8 mouse cellular contexts compared by ENCODE assay signal in the genomic region with DNA sequence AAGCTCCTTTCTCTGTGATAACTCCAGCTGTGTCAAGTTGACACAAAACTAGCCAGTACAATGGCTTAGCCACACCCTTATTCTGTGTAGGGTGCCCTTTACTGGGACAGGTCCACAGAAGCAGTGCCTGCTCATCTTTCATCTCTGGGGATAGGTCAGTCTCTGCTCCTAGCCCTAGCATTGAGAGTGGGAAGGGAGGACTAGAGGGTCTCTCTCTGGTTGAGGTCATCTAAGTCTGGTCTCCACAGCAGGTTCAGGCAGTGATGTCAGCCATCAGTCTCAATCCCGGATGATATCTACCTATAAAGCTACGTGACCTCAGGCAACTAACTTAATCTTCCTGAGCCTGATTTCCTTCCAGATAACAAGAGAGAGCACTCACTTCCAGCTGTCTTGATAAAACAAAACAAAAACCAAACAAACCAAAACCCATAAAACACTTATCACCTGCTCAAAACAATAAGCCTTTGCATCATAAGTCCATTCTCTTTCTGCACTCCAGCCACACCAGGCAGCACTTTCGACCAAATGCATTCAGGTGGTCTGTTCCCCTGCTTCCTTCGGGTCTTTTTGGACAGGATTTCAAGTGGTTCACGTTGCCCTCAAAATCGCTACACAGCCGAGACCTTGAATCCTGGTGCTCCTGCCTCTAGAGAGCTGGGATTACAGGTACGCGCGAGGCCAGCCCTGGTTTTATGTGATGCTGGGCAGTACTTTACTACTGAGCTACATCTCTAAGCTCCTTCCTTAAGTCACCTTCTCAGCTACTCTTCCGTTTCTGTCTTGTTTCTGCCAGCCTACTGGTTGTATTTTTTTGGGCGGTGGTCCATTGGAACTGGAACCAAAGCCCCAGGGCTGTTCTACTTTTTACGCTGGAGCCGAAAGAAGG. TPM values are rescaled to one million over a fixed set of nuclear protein-coding genes. Genes with fewer than 3 reads are reported as not detected.
DNase-seq lines count a peak whose midpoint lies in the region; ATAC-seq and TF ChIP-seq lines count a peak whose summit lies in the region.

No protein-coding gene starts in this region.

- peak; percentile 34 for DNase-seq in adrenal gland, postnatal 14 days
- DNase-seq in adrenal gland, postnatal 4 days (ENCODE audit: low spot score in 2 of 2), result no peak
- no peak for DNase-seq in testis, postnatal 14 days (ENCODE audit: low spot score)
- DNase-seq in limb, embryonic 14.5 days (ENCODE audit: low spot score), result no peak
- no peak for DNase-seq in gastrocnemius, adult 18-20 months (ENCODE audit: low spot score)
- DNase-seq in right cerebral cortex, postnatal 25 days, result no peak

- H3K4me2 ChIP-seq in limb, embryonic 14.5 days (replicated peaks; ENCODE audit: low read depth, low read length, severe bottlenecking), result peak overlapping the region; percentile 61
- peak overlapping the region; percentile 62 for H3K4me2 ChIP-seq in stomach, embryonic 15.5 days

- peaks cover 7% of the 10 kb centered on the region for H3K4me1 ChIP-seq in testis, adult 2 months (ENCODE audit: control insufficient read depth, insufficient read depth, low read length)
- H3K4me1 ChIP-seq in limb, embryonic 14.5 days (ENCODE audit: control insufficient read depth, insufficient read depth, low read length), result peaks cover 16% of the 10 kb centered on the region
- H3K4me1 ChIP-seq in stomach, embryonic 15.5 days, result peaks cover 15% of the 10 kb centered on the region

- no peak; the same call in 1 of the 2 replicates for ATAC-seq in limb, embryonic 14.5 days (ENCODE audit: low FRiP score, low read depth)
- ATAC-seq in stomach, embryonic 15.5 days (ENCODE audit: insufficient read depth, low FRiP score, low read depth), result peak; percentile 11

- H3K9me3 ChIP-seq in limb, embryonic 14.5 days (ENCODE audit: control insufficient read depth, low read length), result no peaks in the 10 kb centered on the region
- H3K9me3 ChIP-seq in stomach, embryonic 15.5 days, result no peaks in the 10 kb centered on the region

- peak overlapping the region; percentile 51 for H3K9ac ChIP-seq in limb, embryonic 14.5 days (ENCODE audit: low read depth, low read length, severe bottlenecking)
- 0 out of 2 replicates have a peak overlapping the region, but pooled peaks have one; percentile 14 for H3K9ac ChIP-seq in stomach, embryonic 15.5 days

- H3K36me3 ChIP-seq in testis, adult 2 months (ENCODE audit: control insufficient read depth, insufficient read depth, low read length), result no peaks in the 10 kb centered on the region
- peaks cover 15% of the 10 kb centered on the region for H3K36me3 ChIP-seq in limb, embryonic 14.5 days (ENCODE audit: control insufficient read depth, insufficient read depth, low read length)
- 0 out of 2 replicates have a peak, but pooled peaks cover 4% of the 10 kb centered on the region for H3K36me3 ChIP-seq in stomach, embryonic 15.5 days

- peak overlapping the region; percentile 25; the same call in 1 of the 2 replicates for H3K27ac ChIP-seq in testis, adult 2 months (ENCODE audit: control insufficient read depth, insufficient read depth, low read depth, low read length)
- H3K27ac ChIP-seq in limb, embryonic 14.5 days (replicated peaks; ENCODE audit: low read depth, low read length), result peak overlapping the region; percentile 90
- H3K27ac ChIP-seq in stomach, embryonic 15.5 days, result peak overlapping the region; percentile 75

- H3K27me3 ChIP-seq in testis, adult 2 months (ENCODE audit: control insufficient read depth, insufficient read depth, low read length), result no peaks in the 10 kb centered on the region
- no peaks in the 10 kb centered on the region for H3K27me3 ChIP-seq in limb, embryonic 14.5 days (ENCODE audit: control insufficient read depth, insufficient read depth, low read length)
- no peaks in the 10 kb centered on the region for H3K27me3 ChIP-seq in stomach, embryonic 15.5 days (replicated peaks)

- H3K4me3 ChIP-seq in testis, adult 2 months (ENCODE audit: control insufficient read depth, low read depth, low read length), result peak overlapping the region; percentile 73
- H3K4me3 ChIP-seq in limb, embryonic 14.5 days (replicated peaks; ENCODE audit: low read length), result peak overlapping the region; percentile 46
- H3K4me3 ChIP-seq in stomach, embryonic 15.5 days (replicated peaks), result peak overlapping the region; percentile 36

- no peak for TF ChIP-seq CTCF in testis, adult 2 months (IDR thresholded peaks at IDR 0.05; ENCODE audit: control insufficient read depth, insufficient read depth, insufficient replicate concordance, low read depth, low read length)

- 5% methylated on average over 14 of the region's 14 CpGs for WGBS in limb, embryonic 14.5 days
- WGBS in stomach, embryonic 15.5 days, result 4% methylated on average over 14 of the region's 14 CpGs

- no peak for TF ChIP-seq POLR2A in testis, adult 2 months (IDR thresholded peaks at IDR 0.05; ENCODE audit: control insufficient read depth, low read depth, low read length)
- no peak for TF ChIP-seq POLR2A in limb, embryonic 14.5 days (IDR thresholded peaks at IDR 0.05; ENCODE audit: borderline replicate concordance, extremely low read depth, insufficient read depth, insufficient read length)

RNA-seq across cellular contexts. Expression of gene Glis2, which starts 8.6 kb away (rescaled TPM):
- total RNA-seq in adrenal gland, postnatal 14 days (2021), result 23.7 and 25.1 TPM in 2 replicates
- total RNA-seq in adrenal gland, postnatal 4 days (2021), result 10 to 100 TPM; 66.0 to 77.7 TPM
- polyA plus RNA-seq in testis, adult 2 months (2012; rRNA removed), result 3.7 and 4.2 TPM in 2 replicates
- polyA plus RNA-seq in limb, embryonic 14.5 days (2012; rRNA removed), result 83.8 and 110 TPM in 2 replicates
- polyA plus RNA-seq in limb, embryonic 14.5 days (2014; fragmentation: Nextera tagmentation; extraction: Ambion mirVana), result 45.9 and 53.3 TPM in 2 replicates
- polyA plus RNA-seq in stomach, embryonic 15.5 days (2015; fragmentation: Nextera tagmentation; extraction: Ambion mirVana), result 27.9 and 30.6 TPM in 2 replicates
- total RNA-seq in gastrocnemius, adult 18-20 months (2021), result 1 to 10 TPM; 4.0 to 7.3 TPM

RNA-seq across cellular contexts. Expression of gene Tfap4, which starts 26.2 kb away (rescaled TPM):
- 5.7 and 9.2 TPM in 2 replicates for total RNA-seq in adrenal gland, postnatal 14 days (2021)
- total RNA-seq in adrenal gland, postnatal 4 days (2021), result 10 to 100 TPM; 16.6 to 19.2 TPM
- polyA plus RNA-seq in testis, adult 2 months (2012; rRNA removed), result 1.9 TPM in 2 replicates
- 29.9 and 31.5 TPM in 2 replicates for polyA plus RNA-seq in limb, embryonic 14.5 days (2012; rRNA removed)
- polyA plus RNA-seq in limb, embryonic 14.5 days (2014; fragmentation: Nextera tagmentation; extraction: Ambion mirVana), result 19.6 and 22.8 TPM in 2 replicates
- 20.3 and 22.4 TPM in 2 replicates for polyA plus RNA-seq in stomach, embryonic 15.5 days (2015; fragmentation: Nextera tagmentation; extraction: Ambion mirVana)
- 1 to 10 TPM; 2.7 to 2.9 TPM for total RNA-seq in gastrocnemius, adult 18-20 months (2021)

RNA-seq across cellular contexts. Expression of gene Pam16, which starts 38.9 kb away (rescaled TPM):
- total RNA-seq in adrenal gland, postnatal 14 days (2021), result 108 and 140 TPM in 2 replicates
- total RNA-seq in adrenal gland, postnatal 4 days (2021), result 10 to 100 TPM; 68.8 to 72.6 TPM
- polyA plus RNA-seq in testis, adult 2 months (2012; rRNA removed), result 104 and 114 TPM in 2 replicates
- polyA plus RNA-seq in limb, embryonic 14.5 days (2012; rRNA removed), result 72.7 and 80.1 TPM in 2 replicates
- 92.5 and 94.1 TPM in 2 replicates for polyA plus RNA-seq in limb, embryonic 14.5 days (2014; fragmentation: Nextera tagmentation; extraction: Ambion mirVana)
- 46.5 and 75.7 TPM in 2 replicates for polyA plus RNA-seq in stomach, embryonic 15.5 days (2015; fragmentation: Nextera tagmentation; extraction: Ambion mirVana)
- total RNA-seq in gastrocnemius, adult 18-20 months (2021), result 100 to 1,000 TPM; 108 to 113 TPM

RNA-seq across cellular contexts. Expression of gene Srl, which starts 44.3 kb away (rescaled TPM):
- 11.5 and 16.2 TPM in 2 replicates for total RNA-seq in adrenal gland, postnatal 14 days (2021)
- total RNA-seq in adrenal gland, postnatal 4 days (2021), result 10 to 100 TPM; 21.8 to 42.0 TPM
- 2.2 and 6.1 TPM in 2 replicates for polyA plus RNA-seq in testis, adult 2 months (2012; rRNA removed)
- polyA plus RNA-seq in limb, embryonic 14.5 days (2012; rRNA removed), result 40.7 and 44.2 TPM in 2 replicates
- polyA plus RNA-seq in limb, embryonic 14.5 days (2014; fragmentation: Nextera tagmentation; extraction: Ambion mirVana), result 47.3 and 53.7 TPM in 2 replicates
- 9.3 and 13.7 TPM in 2 replicates for polyA plus RNA-seq in stomach, embryonic 15.5 days (2015; fragmentation: Nextera tagmentation; extraction: Ambion mirVana)
- 1,000 to 10,000 TPM; 1,111 to 1,154 TPM for total RNA-seq in gastrocnemius, adult 18-20 months (2021)

RNA-seq across cellular contexts. Expression of gene Vasn, which starts 53.9 kb away (rescaled TPM):
- 11.4 and 14.9 TPM in 2 replicates for total RNA-seq in adrenal gland, postnatal 14 days (2021)
- 10 to 100 TPM; 15.7 to 18.8 TPM for total RNA-seq in adrenal gland, postnatal 4 days (2021)
- polyA plus RNA-seq in testis, adult 2 months (2012; rRNA removed), result 13.5 and 15.9 TPM in 2 replicates
- polyA plus RNA-seq in limb, embryonic 14.5 days (2012; rRNA removed), result 75.7 and 117 TPM in 2 replicates
- 35.7 and 36.8 TPM in 2 replicates for polyA plus RNA-seq in limb, embryonic 14.5 days (2014; fragmentation: Nextera tagmentation; extraction: Ambion mirVana)
- polyA plus RNA-seq in stomach, embryonic 15.5 days (2015; fragmentation: Nextera tagmentation; extraction: Ambion mirVana), result 17.2 and 17.3 TPM in 2 replicates
- 1 to 10 TPM; 4.1 to 5.0 TPM for total RNA-seq in gastrocnemius, adult 18-20 months (2021)

Comparison
In these comparisons a context has a peak if more than half of its experiments do, and no peak if none do; other contexts are left out.
1. H3K27ac ChIP-seq: peak in every context shown above with its lines; median percentile 90 in limb, embryonic 14.5 days; 75 in stomach, embryonic 15.5 days; 25 in testis, adult 2 months.